Mouse (Mus musculus): ENCODE results near the gene Keg1.
A peak's percentile ranks its signal among the peaks of the same experiment; 100 is the strongest.

The Keg1 gene

GRCm38 (mm10) chr19:12762212-12763130 is 66.9 kb downstream of the Keg1 start:
- peak; percentile 22 for DNase-seq (ENCODE audit: low read depth, low spot score)

DNA sequence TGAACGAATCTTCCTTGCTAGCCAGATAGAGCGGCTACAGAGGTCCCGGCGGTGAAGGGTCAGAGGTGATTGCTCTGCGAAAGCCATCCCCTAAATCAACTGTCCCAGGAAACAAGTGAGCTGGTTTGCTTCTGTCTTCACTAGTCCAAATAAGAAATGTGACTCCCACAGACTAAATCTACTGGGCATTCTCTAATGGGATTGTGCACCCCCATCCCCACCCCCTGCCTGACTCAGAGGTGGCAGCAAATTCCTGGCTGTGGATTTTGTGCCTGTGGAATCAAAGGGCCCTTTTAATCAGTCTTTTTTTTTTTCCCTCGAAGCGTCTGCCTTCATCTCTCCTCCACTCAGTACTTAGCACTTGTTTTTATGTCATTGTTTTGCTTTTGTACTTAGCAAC is 69.7 kb downstream of the Keg1 start, which contains the start of gene Cntf:
Cntf (minus strand) TSS at position 325 of the 400 bp plus-strand sequence.
- no peak for DNase-seq (ENCODE audit: low read depth, low spot score)

Data from CD4-positive helper T cell, adult 2 months (primary cell).